Mouse (Mus musculus) testis, adult 2 months (tissue): ENCODE measurements around the gene Ubash3b.

Experiments used
- CTCF ChIP-seq: fragments of 200-500 bp; IDR thresholded peaks from 2 replicates; pipeline ENCODE4 v1.5.1; 2012; ENCODE audit warnings: low read depth, mild to moderate bottlenecking, inconsistent platforms, low read length, moderate library complexity; ENCODE audit not compliant: control insufficient read depth, insufficient read depth, insufficient replicate concordance
- POLR2A ChIP-seq: fragments of 200-500 bp; IDR thresholded peaks from 2 replicates; pipeline ENCODE4 v1.6.1; 2012; ENCODE audit warnings: low read depth, mild to moderate bottlenecking, inconsistent platforms, low read length, moderate library complexity; ENCODE audit not compliant: control insufficient read depth

DNA sequence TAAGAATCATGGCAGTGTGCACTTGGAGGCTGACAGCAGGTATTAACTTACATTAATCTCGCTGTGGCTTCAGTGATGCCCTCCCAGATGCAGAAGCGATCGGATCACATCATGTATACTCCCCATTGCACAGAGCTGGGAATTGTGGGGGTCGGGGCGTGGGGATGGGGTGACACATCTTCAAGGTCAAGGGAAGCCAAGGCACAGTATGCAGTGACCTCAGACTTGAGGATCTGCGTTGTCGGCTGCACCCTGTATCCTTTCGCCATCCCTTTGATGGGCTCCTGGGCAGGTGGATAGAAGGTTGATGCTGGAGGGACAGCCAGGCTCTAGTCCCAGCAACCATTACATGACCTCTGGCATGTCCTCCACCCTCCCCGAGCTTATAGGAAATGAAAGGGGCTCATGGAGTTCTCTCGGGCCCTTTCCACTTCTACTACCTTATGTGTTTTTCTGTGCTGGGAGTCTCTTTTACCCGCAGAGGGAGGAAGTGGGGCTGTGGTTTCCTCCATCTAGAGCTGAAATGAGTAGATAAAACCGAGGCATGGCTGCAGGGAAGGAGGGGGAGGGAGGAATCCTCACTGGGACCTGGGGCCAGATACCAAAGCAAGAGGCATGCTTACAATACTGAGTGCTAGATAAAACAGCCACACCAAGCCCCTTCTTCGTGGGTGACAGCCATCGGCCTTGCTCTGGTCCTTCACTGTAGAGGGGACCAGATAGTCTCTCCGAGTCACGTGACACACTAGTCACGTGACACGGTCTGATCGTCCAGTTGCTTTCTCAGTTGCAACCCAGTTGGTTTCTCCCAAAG, 88.1 kb downstream of the Ubash3b start:
- TF ChIP-seq POLR2A = no peak
- TF ChIP-seq CTCF = no peak
